Mouse (Mus musculus) hindbrain, embryonic 11.5 days (tissue): ENCODE results near the gene Ugt1a2. TPM values are rescaled to one million over a fixed set of nuclear protein-coding genes. Genes with fewer than 3 reads are reported as not detected.

Source experiments
- ATAC-seq: fragments of 200-750 bp; cut with Nextera tagmentation; 2 replicates; pipeline ENCODE4 v1.8.0; 2017; ENCODE audit warnings: mild to moderate bottlenecking, moderate TSS enrichment, moderate library complexity; ENCODE audit not compliant: low FRiP score
- DNase-seq: peaks from one replicate; pipeline ENCODE4 v3.0.0-alpha.2; 2015; ENCODE audit warnings: low spot score
- H3K27ac ChIP-seq: fragments of 300-500 bp; sonication (generic); 2 replicates; pipeline ENCODE4 v1.5.1; 2014; ENCODE audit warnings: mild to moderate bottlenecking, low read depth, low read length
- H3K27me3 ChIP-seq: fragments of 300-500 bp; sonication (generic); 2 replicates; pipeline ENCODE4 v1.6.1; 2014; ENCODE audit warnings: mild to moderate bottlenecking, low read length, moderate library complexity, mixed read lengths; ENCODE audit not compliant: control insufficient read depth, insufficient read depth
- H3K36me3 ChIP-seq: fragments of 300-500 bp; sonication (generic); 2 replicates; pipeline ENCODE4 v1.6.1; 2014; ENCODE audit warnings: mild to moderate bottlenecking, low read length, moderate library complexity, mixed read lengths; ENCODE audit not compliant: control insufficient read depth, insufficient read depth
- H3K4me1 ChIP-seq: fragments of 300-500 bp; sonication (generic); replicated peaks from 2 replicates; pipeline ENCODE4 v1.6.1; 2014; ENCODE audit warnings: low read length, mixed read lengths; ENCODE audit not compliant: control insufficient read depth, insufficient read depth
- H3K4me2 ChIP-seq: fragments of 300-500 bp; sonication (generic); replicated peaks from 2 replicates; pipeline ENCODE4 v1.6.1; 2014; ENCODE audit warnings: mild to moderate bottlenecking, low read depth, low read length
- H3K4me3 ChIP-seq: fragments of 300-500 bp; sonication (generic); 2 replicates; pipeline ENCODE4 v1.5.1; 2014; ENCODE audit warnings: low read depth, low read length
- H3K9ac ChIP-seq: fragments of 300-500 bp; sonication (generic); 2 replicates; pipeline ENCODE4 v1.6.1; 2014; ENCODE audit warnings: low read depth, low read length
- H3K9me3 ChIP-seq: fragments of 300-500 bp; sonication (generic); 2 replicates; pipeline ENCODE4 v1.6.1; 2016; ENCODE audit warnings: low read length; ENCODE audit not compliant: control insufficient read depth
- WGBS: fragments of 180-500 bp; shearing (Covaris S2); extraction: QIAGEN DNeasy Blood & Tissue Kit; methylation state at CpG from one replicate; pipeline ENCODE4 v1.1.7; 2014; 5-methylcytosine and 5-hydroxymethylcytosine counted together
- polyA plus RNA-seq: library from polyadenylated mRNA; unstranded; fragments of >200 nt; fragmentation: Nextera tagmentation; extraction: Ambion mirVana; gene quantifications from 2 replicates; pipeline ENCODE4 v1.2.1, GENCODE M21; 2014

Ugt1a2 gene
- polyA plus RNA-seq, 1 experiment from 2014 or later: not detected

DNA sequence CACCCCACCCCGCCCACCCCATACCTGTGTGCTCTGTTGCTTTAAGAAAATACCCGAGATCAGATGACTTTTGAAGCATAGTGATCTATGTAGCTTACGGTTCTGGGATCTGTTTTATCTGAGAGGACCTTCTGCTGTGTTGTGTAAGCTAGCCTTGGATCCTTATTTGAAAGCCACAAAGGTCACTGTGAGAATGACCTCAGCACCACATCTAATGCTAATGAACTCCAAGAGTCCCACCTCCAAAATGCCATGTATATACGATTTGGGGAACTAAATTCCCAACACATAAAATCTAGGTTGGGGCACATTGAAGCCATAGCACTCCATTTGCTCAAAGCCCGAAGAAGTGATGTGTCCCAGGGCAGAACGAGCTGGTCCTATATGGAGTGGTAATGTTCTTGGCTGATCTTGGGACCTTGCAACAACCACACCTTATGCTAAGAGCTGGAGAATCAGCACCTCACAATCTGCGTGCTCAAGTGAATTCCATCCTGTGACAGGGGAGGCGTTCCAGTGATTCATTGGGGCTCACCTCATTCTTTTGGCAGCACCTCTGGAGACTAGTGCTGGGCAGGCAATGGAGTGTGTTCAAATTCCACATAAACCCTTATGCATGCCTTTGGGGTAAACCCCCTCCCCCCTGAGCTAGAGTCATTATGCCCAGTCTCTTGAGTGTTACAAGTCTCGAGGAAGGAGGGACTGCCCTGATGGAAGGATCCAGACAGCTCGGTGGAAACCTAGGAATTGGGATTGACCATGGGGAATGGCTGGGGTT is 56.7 kb downstream of the Ugt1a2 start:
- H3K27me3 ChIP-seq: no peaks in the 10 kb centered on the region
- H3K4me1 ChIP-seq: no peaks in the 10 kb centered on the region
- H3K9me3 ChIP-seq: peaks cover 72% of the 10 kb centered on the region
- ATAC-seq (no peak), DNase-seq (no peak)
- no peak overlapping the region for H3K4me2 ChIP-seq
- H3K36me3 ChIP-seq: peaks cover 15% of the 10 kb centered on the region
- H3K27ac ChIP-seq: no peak overlapping the region
- no peak overlapping the region for H3K4me3 ChIP-seq
- 81% methylated on average over 10 of the region's 10 CpGs for WGBS
- no peak overlapping the region for H3K9ac ChIP-seq

DNA sequence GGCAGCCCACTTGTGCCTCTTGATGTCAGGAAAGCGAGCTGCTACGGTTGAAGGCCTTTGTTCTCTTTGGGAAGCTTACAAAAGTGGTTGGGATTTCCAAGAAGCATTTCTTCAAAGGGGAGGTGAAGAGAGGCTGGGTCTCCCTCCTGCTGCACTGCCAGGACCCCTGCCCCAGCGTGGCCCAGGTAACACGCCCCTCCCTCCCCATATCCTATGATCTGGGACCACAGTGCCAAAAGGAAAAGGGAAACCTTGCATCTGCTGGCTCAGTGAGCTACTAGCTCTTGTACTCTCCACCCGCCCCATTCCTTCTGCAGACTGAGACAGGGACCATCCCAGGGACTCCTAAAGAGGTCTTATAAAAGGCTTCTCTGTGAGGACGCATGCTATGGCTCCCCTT is 57.3 kb downstream of the Ugt1a2 start:
- no peaks in the 10 kb centered on the region for H3K27me3 ChIP-seq
- ATAC-seq (no peak), DNase-seq (no peak)
- H3K36me3 ChIP-seq: peaks cover 18% of the 10 kb centered on the region
- no peak overlapping the region for H3K9ac ChIP-seq
- H3K4me2 ChIP-seq: no peak overlapping the region
- H3K4me1 ChIP-seq: no peaks in the 10 kb centered on the region
- H3K27ac ChIP-seq: no peak overlapping the region
- H3K4me3 ChIP-seq: no peak overlapping the region
- H3K9me3 ChIP-seq: peaks cover 66% of the 10 kb centered on the region
- 80% methylated on average over 6 of the region's 6 CpGs for WGBS

GRCm38 (mm10) chr1:88258361-88258760 is 58.0 kb downstream of the Ugt1a2 start:
- Histone ChIP-seq H3K36me3 (peaks cover 24% of the 10 kb centered on the region), H3K4me2 (no peak overlapping the region), H3K27me3 (no peaks in the 10 kb centered on the region), H3K27ac (no peak overlapping the region), H3K9ac (no peak overlapping the region), H3K4me3 (no peak overlapping the region), H3K4me1 (no peaks in the 10 kb centered on the region), H3K9me3 (peaks cover 61% of the 10 kb centered on the region)
- no peak for DNase-seq
- no peak for ATAC-seq
- WGBS: 66% methylated on average over 6 of the region's 6 CpGs

- H3K36me3 ChIP-seq: peaks cover 31% of the 10 kb centered on the region
- H3K9ac ChIP-seq: no peak overlapping the region
- no peaks in the 10 kb centered on the region for H3K4me1 ChIP-seq
- H3K4me2 ChIP-seq: no peak overlapping the region
- H3K27me3 ChIP-seq: no peaks in the 10 kb centered on the region
- no peak for DNase-seq
- no peak overlapping the region for H3K27ac ChIP-seq
- 79% methylated on average over 8 of the region's 8 CpGs for WGBS
- H3K4me3 ChIP-seq: no peak overlapping the region
- H3K9me3 ChIP-seq: peaks cover 54% of the 10 kb centered on the region
- ATAC-seq: peak; percentile 6
Observed at GRCm38 (mm10) chr1:88258881-88259642, 58.7 kb downstream of the Ugt1a2 start.

- Histone ChIP-seq H3K4me2 (no peak overlapping the region), H3K9me3 (peaks cover 54% of the 10 kb centered on the region), H3K36me3 (peaks cover 37% of the 10 kb centered on the region), H3K27me3 (no peaks in the 10 kb centered on the region), H3K9ac (no peak overlapping the region), H3K4me1 (no peaks in the 10 kb centered on the region), H3K4me3 (no peak overlapping the region), H3K27ac (no peak overlapping the region)
- DNase-seq (no peak), ATAC-seq (peak; percentile 22)
- WGBS: 76% methylated on average over 4 of the region's 4 CpGs
Observed at GRCm38 (mm10) chr1:88259643-88260024, 59.2 kb downstream of the Ugt1a2 start.

- Histone ChIP-seq H3K9ac (no peak overlapping the region), H3K27me3 (no peaks in the 10 kb centered on the region), H3K4me1 (no peaks in the 10 kb centered on the region), H3K36me3 (peaks cover 41% of the 10 kb centered on the region), H3K27ac (no peak overlapping the region), H3K4me3 (no peak overlapping the region), H3K4me2 (no peak overlapping the region), H3K9me3 (peaks cover 49% of the 10 kb centered on the region)
- DNase-seq: no peak
- ATAC-seq: peak; percentile 7; the same call in 1 of the 2 replicates
- WGBS: 81% methylated on average over 6 of the region's 6 CpGs
Observed at GRCm38 (mm10) chr1:88260114-88260513, 59.7 kb downstream of the Ugt1a2 start.

DNA sequence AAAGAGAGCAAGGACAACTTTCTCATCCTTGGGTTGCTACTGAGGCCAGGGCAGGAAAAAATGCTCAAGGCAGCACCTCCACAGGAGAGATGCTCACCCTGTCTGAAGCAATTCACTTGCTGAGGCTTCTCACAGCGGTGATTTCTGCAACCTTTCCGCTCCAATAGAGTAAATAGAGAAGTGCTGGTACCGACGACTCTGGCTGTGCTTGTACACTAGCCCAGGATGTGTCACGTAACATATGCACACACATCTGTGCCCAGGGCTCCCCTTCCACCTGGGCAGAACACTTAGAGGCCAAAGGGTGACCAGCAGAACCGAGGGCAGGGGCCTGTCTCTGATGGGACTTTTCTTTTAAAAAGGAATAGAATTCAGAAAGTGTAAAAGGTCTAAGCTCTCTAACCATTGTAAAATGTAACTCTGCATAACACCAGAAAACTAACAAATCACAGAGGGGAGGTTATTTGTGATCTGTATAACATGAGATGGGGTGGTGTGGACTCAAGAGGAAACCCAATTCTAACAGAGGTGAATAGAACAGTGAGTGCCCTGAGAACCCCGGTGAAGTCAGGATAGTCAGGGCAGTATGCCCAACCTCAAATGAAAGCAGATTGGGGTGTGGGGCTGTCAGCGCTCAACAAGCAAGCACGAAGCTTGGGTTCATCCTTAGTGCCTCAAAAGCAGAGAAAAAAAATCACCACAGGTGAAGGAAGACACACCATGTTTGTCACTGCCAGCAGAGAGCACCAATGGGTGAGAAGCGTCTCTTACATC is 60.4 kb downstream of the Ugt1a2 start:
- Histone ChIP-seq H3K4me3 (no peak overlapping the region), H3K27me3 (no peaks in the 10 kb centered on the region), H3K9ac (no peak overlapping the region), H3K4me2 (no peak overlapping the region), H3K9me3 (peaks cover 44% of the 10 kb centered on the region), H3K27ac (no peak overlapping the region), H3K36me3 (peaks cover 47% of the 10 kb centered on the region), H3K4me1 (no peaks in the 10 kb centered on the region)
- 84% methylated on average over 10 of the region's 10 CpGs for WGBS
- ATAC-seq (no peak), DNase-seq (no peak)

- H3K4me3 ChIP-seq: no peak overlapping the region
- WGBS: 86% methylated on average over 7 of the region's 7 CpGs
- H3K9ac ChIP-seq: no peak overlapping the region
- ATAC-seq: no peak
- H3K9me3 ChIP-seq: peaks cover 38% of the 10 kb centered on the region
- H3K27ac ChIP-seq: no peak overlapping the region
- H3K36me3 ChIP-seq: peaks cover 52% of the 10 kb centered on the region
- no peaks in the 10 kb centered on the region for H3K27me3 ChIP-seq
- no peak overlapping the region for H3K4me2 ChIP-seq
- DNase-seq: no peak
- H3K4me1 ChIP-seq: no peaks in the 10 kb centered on the region
Observed at GRCm38 (mm10) chr1:88261706-88262105, 61.3 kb downstream of the Ugt1a2 start.
